22 mouse cellular contexts compared by ENCODE assay signal in genomic region chr14:21433415-21433814, GRCm38 (mm10).
"Had no signal": no experiment of that assay in that cellular context is flagged by ENCODE, and none has a peak within 500 bp of the region (broad histone marks: within the 10 kb centered on the region; RNA-seq: fewer than 3 reads in every experiment).

No protein-coding gene starts in this region.

- DNase-seq: kidney, adult 2 months; kidney, postnatal 25 days; layer of hippocampus, adult 9-11 months; layer of hippocampus, postnatal 36 days; liver, postnatal 0 days; lung, embryonic 14.5 days; right cerebral cortex, adult 18-20 months; right cerebral cortex, postnatal 14 days; right cerebral cortex, postnatal 4 days; thymus, adult 18-20 months; thymus, postnatal 36 days had no signal

- H3K9ac ChIP-seq: limb, embryonic 13.5 days; liver, embryonic 14.5 days; liver, postnatal 0 days; lung, embryonic 14.5 days; midbrain, embryonic 12.5 days; midbrain, embryonic 15.5 days; neural tube, embryonic 12.5 days; neural tube, embryonic 15.5 days had no signal

- H3K4me2 ChIP-seq: limb, embryonic 13.5 days; lung, embryonic 14.5 days; midbrain, embryonic 12.5 days; midbrain, embryonic 15.5 days; neural tube, embryonic 12.5 days; neural tube, embryonic 15.5 days had no signal

- H3K4me3 ChIP-seq: layer of hippocampus, adult 2 months; left cerebral cortex, adult 2 months; limb, embryonic 13.5 days; midbrain, embryonic 12.5 days; midbrain, embryonic 15.5 days; neural tube, embryonic 12.5 days; neural tube, embryonic 15.5 days had no signal

- ATAC-seq: liver, postnatal 0 days; lung, postnatal 0 days; midbrain, embryonic 15.5 days had no signal

- H3K9me3 ChIP-seq: limb, embryonic 13.5 days; midbrain, embryonic 12.5 days; midbrain, embryonic 15.5 days; neural tube, embryonic 12.5 days; neural tube, embryonic 15.5 days had no signal

- H3K4me1 ChIP-seq: neural tube, embryonic 12.5 days; neural tube, embryonic 15.5 days had no signal

- H3K36me3 ChIP-seq: midbrain, embryonic 12.5 days; midbrain, embryonic 15.5 days; neural tube, embryonic 12.5 days; neural tube, embryonic 15.5 days had no signal

- H3K27me3 ChIP-seq: limb, embryonic 13.5 days; midbrain, embryonic 12.5 days; midbrain, embryonic 15.5 days; neural tube, embryonic 12.5 days; neural tube, embryonic 15.5 days had no signal

- H3K27ac ChIP-seq: kidney, postnatal 0 days; left cerebral cortex, adult 2 months; liver, embryonic 14.5 days; midbrain, embryonic 12.5 days; midbrain, embryonic 15.5 days; neural tube, embryonic 12.5 days; neural tube, embryonic 15.5 days; stomach, postnatal 0 days had no signal
